Mouse (Mus musculus): ENCODE results near the gene Prpf3. TPM values are rescaled to one million over a fixed set of nuclear protein-coding genes. Genes with fewer than 3 reads are reported as not detected.
"Not testable (repeated sequence)": the region's sequence is repeated elsewhere in the genome, so short reads cannot be mapped to it uniquely, and the experiment has no call there.

Prpf3 gene
- total RNA-seq, 2 experiments from 2014 or later: 26.7 to 32.8 TPM

DNA sequence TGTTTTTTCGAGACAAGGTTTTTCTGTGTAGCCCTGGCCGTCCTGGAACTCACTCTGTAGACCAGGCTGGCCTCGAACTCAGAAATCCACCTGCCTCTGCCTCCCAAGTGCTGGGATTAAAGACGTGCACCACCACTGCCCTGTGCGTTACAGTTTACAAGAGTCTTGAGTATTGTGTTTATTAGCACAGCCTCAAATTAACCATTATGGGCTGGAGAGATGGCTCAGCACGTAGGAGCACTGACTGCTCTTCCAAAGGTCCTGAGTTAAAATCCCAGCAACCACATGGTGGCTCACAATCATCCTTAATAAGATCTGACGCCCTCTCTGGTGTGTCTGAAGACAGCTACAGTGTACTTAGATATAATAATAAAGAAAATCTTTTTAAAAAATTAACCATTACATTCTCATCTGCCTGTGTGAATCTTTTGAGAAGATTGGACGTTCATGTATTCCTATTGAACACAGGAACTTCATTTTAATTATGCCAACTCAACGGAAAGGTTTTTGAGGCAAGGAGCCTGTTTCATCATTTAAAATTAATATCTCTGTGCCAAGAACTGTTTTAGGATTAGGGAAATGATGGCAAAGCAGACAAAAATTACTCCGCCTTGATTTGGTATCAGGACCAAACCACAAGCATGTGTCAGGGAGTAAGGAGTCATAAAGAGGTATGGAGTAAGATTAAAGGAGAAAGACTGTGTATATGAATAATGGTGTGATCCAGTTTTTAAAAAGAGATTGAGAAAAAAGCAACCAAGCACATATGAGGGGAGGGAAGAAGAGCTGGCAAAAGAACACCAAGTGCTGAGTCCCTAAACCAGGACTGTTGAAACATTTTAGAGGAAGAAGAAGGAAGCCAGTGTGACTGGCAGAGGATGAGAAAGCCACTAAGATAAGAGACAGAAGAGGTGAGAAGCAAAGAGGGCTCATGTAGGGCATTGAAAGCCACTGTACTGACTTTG, 35.4 kb downstream of the Prpf3 start:
- no peak for DNase-seq (ENCODE audit: low spot score in 2 of 2)

DNA sequence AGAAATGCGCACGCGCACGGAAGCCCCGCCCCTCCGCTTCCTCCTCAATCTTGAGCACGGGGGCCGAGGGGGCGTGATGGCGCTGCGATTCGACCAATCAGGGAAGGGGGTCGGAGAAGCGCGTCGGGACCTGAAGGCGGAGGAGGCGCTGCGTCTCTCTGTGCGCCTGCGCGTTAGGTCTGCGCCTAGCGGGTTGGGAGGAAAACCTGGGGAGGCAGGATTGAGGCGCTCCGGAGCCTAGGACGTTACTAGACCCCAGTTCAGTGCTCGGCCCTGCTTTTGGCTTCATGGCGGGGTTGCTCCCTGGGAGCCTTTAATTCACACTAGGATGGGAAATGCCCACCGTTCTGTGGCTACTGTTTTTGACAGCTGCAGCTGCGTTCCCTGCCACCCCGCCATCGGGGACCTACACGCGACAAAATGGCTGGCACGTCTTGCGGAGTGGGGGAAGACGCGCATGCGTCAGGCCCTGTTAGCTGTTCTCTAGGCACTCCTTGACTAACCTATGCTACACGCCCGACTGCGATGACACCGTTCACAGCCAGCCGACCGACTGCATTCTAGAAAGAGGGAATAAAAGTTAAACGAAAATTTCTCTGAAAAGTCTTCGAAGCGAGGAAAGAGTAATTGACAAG, 36.2 kb downstream of the Prpf3 start:
- peak; percentile 98 to 99 for DNase-seq (ENCODE audit: low spot score in 2 of 2)

DNA sequence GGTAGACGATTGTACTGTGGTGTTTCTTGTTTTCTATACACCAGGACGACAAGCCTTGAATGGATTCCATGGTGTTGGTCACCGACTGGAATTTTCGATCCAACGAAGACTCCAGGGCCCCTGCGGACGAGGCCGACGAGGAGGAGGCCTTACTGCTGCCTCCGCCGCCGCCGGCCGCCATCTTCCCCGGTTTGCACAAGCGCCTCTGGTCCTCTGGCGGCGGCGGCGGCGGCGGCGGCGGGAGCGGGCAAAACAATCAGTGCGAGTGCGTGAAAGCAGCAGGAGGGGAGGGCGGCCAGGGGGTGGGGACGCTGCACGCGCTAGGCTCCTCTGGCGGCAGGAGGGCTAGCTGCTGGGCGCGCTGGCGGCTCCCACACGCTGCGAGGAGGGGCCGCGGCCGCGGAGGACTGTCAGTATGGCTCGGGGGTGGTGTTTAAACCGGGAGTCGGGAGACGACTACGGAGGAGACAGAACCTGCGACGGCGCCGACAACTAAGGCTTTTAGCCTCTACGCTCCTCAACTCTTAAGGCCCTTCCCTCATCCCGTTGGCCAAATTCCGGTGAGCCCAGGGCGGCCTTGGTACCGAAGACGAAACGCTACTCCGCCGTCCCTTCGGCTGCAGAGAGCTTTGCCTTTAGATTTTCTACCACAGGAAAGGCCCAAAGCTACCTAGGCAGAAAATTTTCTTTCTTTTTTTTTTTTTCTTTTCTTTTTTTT, 37.0 kb downstream of the Prpf3 start, which contains the start of gene Rprd2:
TSS of gene Rprd2 (minus strand) at position 293 of the 718 bp plus-strand sequence.
- DNase-seq (ENCODE audit: low spot score in 2 of 2): peak; percentile 73 to 79

DNA sequence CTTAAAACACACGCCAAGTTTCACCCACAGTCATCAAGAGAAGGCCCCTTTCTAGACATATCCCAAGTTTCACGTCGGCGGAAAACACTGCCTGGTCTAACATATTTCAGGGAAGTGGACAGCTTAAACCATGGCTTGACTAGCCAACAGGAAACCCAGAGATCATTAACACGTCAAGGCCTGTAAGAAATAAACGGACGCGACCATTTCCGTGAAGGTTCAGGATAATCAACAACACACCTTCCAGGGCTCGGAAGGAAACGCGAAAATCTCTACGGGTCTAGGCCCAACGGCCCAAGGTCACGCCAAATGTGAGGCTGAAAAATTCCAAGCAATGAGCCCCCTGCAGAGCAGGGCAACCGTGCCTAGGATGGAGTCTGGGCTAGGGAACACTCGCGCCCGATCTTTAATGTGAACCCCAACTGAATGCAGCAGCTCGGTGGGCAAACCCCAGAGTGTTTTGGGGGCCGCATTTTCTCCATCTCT, 37.6 kb downstream of the Prpf3 start:
- peak; percentile 46 to 56 for DNase-seq (ENCODE audit: low spot score in 2 of 2)

DNA sequence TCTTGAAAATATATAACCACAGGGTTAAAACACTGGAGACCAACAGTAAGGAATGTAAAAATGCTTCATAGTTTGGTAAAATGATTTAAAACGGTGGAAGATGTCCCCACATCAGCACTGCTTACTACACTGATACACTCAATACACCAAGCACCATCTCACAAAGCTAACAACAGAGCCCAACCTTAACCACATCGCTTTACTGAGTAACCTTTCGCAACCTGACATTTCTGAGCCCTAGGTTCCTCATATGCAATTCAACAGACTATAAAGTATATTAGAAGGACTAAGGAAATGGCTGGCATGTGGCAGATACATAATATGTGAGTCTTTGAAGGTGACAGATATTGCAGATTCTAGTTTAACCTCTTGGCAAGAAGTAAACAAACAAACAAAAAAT, 39.0 kb downstream of the Prpf3 start:
- no peak for DNase-seq (ENCODE audit: low spot score in 2 of 2)

DNA sequence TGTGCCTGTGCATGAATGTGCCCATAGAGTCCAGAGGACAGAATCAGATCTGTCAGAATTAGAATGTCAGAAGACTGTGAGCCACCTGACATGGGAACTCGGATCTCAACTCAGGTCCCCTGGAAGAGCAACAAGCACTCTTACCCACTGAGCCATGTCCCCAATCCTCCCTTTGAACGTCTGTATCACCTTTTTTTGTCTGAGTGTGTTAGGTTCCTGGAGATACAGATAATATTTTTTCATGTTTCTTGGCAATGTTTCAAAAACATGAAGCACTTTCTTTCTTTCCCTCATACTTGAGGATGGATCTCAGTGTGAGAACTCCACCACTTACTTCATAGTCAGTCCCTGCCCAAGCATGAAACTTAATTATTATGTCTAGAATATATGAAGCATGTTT, 47.3 kb downstream of the Prpf3 start:
- DNase-seq (ENCODE audit: low spot score in 2 of 2): no peak

DNA sequence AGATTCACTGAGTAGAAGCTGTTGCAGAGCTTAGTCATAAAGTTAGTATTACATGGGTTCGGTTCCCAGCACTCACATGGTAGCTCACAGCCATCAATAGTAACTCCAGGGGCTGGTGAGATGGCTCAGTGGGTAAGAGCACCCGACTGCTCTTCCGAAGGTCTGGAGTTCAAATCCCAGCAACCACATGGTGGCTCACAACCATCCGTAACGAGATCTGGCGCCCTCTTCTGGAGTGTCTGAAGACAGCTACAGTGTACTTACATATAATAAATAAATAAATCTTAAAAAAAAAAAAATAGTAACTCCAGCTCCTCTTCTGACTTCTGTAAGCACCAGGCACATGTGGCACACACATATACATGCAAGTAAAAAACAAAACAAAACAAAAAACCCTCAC, 48.1 kb downstream of the Prpf3 start:
- DNase-seq (ENCODE audit: low spot score in 2 of 2): not testable (repeated sequence)

DNA sequence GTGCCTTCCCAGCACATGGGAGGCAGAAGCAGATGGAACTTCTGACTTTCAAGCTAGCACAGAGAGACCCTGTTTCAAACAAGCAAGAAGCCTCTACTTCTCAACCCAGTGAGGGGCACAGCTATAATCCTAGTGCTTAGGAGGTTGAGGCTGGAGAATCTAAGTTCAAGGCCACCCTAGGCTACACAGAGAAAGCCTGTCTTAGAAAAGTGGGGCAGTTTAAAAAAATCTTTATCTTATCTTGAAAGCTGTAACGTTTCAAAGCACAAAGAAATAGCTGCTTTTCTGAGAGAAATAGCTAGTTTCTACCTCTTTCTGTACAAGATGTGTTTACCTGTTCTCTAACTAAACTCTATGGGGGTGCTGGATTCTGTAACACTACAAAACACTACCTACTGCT, 49.0 kb downstream of the Prpf3 start:
- DNase-seq (ENCODE audit: low spot score in 2 of 2): no peak

DNA sequence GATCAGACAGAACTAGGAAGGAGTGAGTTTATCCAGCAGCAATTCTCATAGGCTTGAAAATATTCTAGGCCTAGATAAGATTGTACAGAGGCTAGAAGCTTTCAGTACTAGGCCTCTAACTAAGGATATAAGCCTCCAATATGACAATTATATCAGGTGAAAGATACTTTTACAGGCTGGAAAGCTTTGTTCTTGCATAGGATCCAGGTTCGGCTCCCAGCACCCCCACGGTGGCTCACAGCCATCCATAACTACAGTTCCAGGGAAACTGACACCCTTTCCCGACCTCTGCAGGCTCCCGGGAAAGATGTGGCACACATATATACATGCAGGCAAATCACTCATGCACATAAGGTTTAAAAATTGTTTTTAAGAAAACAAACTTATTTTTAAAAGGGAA, 51.8 kb downstream of the Prpf3 start:
- DNase-seq (ENCODE audit: low spot score in 2 of 2): no peak

DNA sequence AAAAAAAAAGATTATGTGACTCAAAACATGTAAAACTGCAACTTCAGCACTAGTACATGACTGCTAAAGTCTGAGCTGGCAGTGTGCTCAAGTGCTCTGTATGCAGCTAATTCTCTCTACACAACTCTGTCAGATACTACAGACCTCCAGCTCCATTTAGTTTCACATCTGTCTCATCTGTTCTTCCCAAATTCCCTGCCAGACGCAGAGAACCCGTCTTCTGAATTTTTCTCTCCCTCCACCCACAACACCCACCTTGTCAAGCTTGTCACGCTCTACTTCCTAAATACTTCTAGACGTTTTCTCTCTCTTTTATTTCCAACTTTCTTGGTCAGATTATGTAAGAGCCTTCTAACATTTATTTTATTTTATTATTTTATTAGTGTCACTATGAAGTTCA, 56.9 kb downstream of the Prpf3 start:
- DNase-seq (ENCODE audit: low spot score in 2 of 2): no peak

DNA sequence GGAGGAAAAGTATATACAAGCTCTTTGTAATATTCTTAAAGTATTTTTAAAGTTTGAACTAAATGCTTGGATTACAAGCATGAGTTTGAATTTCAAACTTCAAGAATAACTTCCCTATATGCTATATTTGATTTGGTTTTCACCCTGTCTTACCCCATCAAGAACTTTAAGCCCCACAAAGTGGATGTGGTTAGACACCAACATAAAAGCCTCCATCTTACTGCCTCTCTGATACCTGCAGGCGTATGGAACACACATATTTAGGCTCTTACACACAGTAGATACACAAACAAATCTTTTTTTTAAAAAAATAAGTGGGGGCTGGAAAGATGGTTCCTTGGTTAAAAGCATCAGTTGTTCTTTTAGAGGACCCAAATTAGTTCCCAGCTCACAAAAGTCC, 61.4 kb downstream of the Prpf3 start:
- DNase-seq (ENCODE audit: low spot score in 2 of 2): no peak

DNA sequence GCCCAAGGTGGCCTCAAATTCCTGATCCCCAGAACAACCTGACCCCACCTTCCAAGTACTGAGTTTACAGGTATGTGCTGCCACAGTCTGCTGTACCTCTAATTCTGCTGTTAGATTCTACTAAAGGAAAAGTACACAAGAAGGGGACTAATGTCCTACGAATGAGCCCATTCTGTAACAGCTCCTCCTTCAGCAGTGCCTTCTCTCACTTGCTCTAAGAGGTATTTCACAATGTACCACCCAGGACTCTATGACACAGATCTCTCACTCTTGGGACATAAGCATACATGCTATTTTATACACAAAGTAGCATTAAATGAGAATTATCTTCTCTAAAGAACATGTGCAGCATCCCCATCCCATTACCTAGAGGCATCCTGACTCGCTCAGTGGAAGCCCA, 62.0 kb downstream of the Prpf3 start:
- no peak for DNase-seq (ENCODE audit: low spot score in 2 of 2)

DNA sequence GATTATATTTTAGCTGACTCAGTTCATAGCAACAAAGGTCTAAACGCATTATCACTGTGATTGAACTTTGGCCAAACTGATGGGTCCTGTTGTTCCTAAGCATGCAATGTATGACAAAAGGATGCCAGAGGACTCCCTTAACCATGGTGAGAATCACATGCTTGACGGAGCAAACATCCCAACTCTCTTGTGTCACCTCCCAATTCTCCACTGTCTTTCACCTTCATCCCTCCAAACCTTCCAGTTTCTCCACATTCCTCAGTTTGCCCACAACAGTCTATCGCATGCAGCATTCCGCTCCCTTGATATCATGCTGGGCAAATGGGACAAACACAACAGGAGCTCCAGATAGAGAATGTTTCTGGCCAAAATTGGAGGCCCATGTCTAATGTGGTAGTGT, 70.2 kb downstream of the Prpf3 start:
- DNase-seq (ENCODE audit: low spot score in 2 of 2): no peak

Other genes with a start within 250 kb of the Prpf3 start
- 100 to 1,000 TPM in 1 of 2 experiments, 10 to 100 TPM in 1; 92.9 to 105 TPM for gene Ensa, start 230.9 kb downstream of the Prpf3 start, total RNA-seq (2021)
- 100 to 1,000 TPM; 138 to 228 TPM for gene Mcl1, start 197.1 kb downstream of the Prpf3 start, total RNA-seq (2021)
- gene Adamtsl4, start 168.0 kb downstream of the Prpf3 start, total RNA-seq (2021): 10 to 100 TPM in 1 of 2 experiments, 1 to 10 TPM in 1; 8.6 to 10.1 TPM
- gene Ecm1, start 116.3 kb downstream of the Prpf3 start, total RNA-seq (2021): 100 to 1,000 TPM; 427 to 665 TPM
- 10 to 100 TPM; 45.5 to 52.1 TPM for gene Tars2, start 95.7 kb downstream of the Prpf3 start, total RNA-seq (2021)
- 10 to 100 TPM; 43.0 to 46.8 TPM for gene Rprd2, start 37.0 kb downstream of the Prpf3 start, total RNA-seq (2021)
- gene Mrps21, start 15.6 kb upstream of the Prpf3 start, total RNA-seq (2021): 100 to 1,000 TPM; 252 to 270 TPM
- 1 to 10 TPM; 2.1 to 3.2 TPM for gene Ciart, start 26.4 kb upstream of the Prpf3 start, total RNA-seq (2021)
- 10 to 100 TPM; 12.0 to 20.3 TPM for gene BC028528, start 36.1 kb upstream of the Prpf3 start, total RNA-seq (2021)
- gene Aph1a, start 38.1 kb upstream of the Prpf3 start, total RNA-seq (2021): 100 to 1,000 TPM; 103 to 120 TPM
- gene Car14, start 48.8 kb upstream of the Prpf3 start, total RNA-seq (2021): 1 to 10 TPM; 1.1 to 3.6 TPM
- 100 to 1,000 TPM in 1 of 2 experiments, 10 to 100 TPM in 1; 92.2 to 101 TPM for gene Anp32e, start 73.4 kb upstream of the Prpf3 start, total RNA-seq (2021)
- 10 to 100 TPM; 20.9 to 32.2 TPM for gene Plekho1, start 140.1 kb upstream of the Prpf3 start, total RNA-seq (2021)
- 10 to 100 TPM; 26.4 to 31.4 TPM for gene Vps45, start 202.6 kb upstream of the Prpf3 start, total RNA-seq (2021)
- gene Otud7b, start 248.6 kb upstream of the Prpf3 start, total RNA-seq (2021): 10 to 100 TPM; 32.1 to 35.0 TPM

All from adrenal gland, adult 18-20 months (tissue).